Mouse (Mus musculus): ENCODE data around the gene Emc6. TPM values are rescaled to one million over a fixed set of nuclear protein-coding genes. Genes with fewer than 3 reads are reported as not detected.
A peak's percentile ranks its signal among the peaks of the same experiment; 100 is the strongest.

The Emc6 gene
- polyA plus RNA-seq, 1 experiment from 2014 or later = 72.1 TPM

- Histone ChIP-seq H3K4me2 (ENCODE audit: low read depth, low read length) (no peak overlapping the region), H3K36me3 (ENCODE audit: control insufficient read depth, insufficient read depth) (no peaks in the 10 kb centered on the region; the same call in 1 of the 2 replicates), H3K9ac (ENCODE audit: low read depth, low read length) (no peak overlapping the region), H3K27me3 (ENCODE audit: control insufficient read depth, insufficient read depth, low read depth, low read length) (no peaks in the 10 kb centered on the region), H3K4me3 (ENCODE audit: low read depth, low read length) (no peak overlapping the region), H3K9me3 (replicated peaks; ENCODE audit: control insufficient read depth, low read length) (no peaks in the 10 kb centered on the region), H3K4me1 (ENCODE audit: control insufficient read depth, low read depth, low read length) (peaks cover 7% of the 10 kb centered on the region), H3K27ac (ENCODE audit: low read length) (no peak overlapping the region)
- 75% methylated on average over 8 of the region's 8 CpGs for WGBS (ENCODE audit: insufficient replicate concordance)
- no peak for ATAC-seq (ENCODE audit: low read depth)
These were observed 27.1 kb upstream of the Emc6 start for GRCm38 (mm10) chr11:73203895-73204294.

- Histone ChIP-seq H3K27ac (ENCODE audit: low read length) (no peak overlapping the region), H3K4me1 (ENCODE audit: control insufficient read depth, low read depth, low read length) (peaks cover 13% of the 10 kb centered on the region), H3K4me2 (ENCODE audit: low read depth, low read length) (no peak overlapping the region), H3K27me3 (ENCODE audit: control insufficient read depth, insufficient read depth, low read depth, low read length) (no peaks in the 10 kb centered on the region), H3K9ac (ENCODE audit: low read depth, low read length) (no peak overlapping the region), H3K9me3 (replicated peaks; ENCODE audit: control insufficient read depth, low read length) (no peaks in the 10 kb centered on the region), H3K36me3 (ENCODE audit: control insufficient read depth, insufficient read depth) (no peaks in the 10 kb centered on the region), H3K4me3 (ENCODE audit: low read depth, low read length) (no peak overlapping the region)
- no peak for ATAC-seq (ENCODE audit: low read depth)
- 38% methylated on average over 4 of the region's 4 CpGs for WGBS (ENCODE audit: insufficient replicate concordance)
These were observed 24.8 kb upstream of the Emc6 start for GRCm38 (mm10) chr11:73201597-73201996.

- no peak for ATAC-seq (ENCODE audit: low read depth)
- Histone ChIP-seq H3K27me3 (ENCODE audit: control insufficient read depth, insufficient read depth, low read depth, low read length) (no peaks in the 10 kb centered on the region), H3K4me2 (ENCODE audit: low read depth, low read length) (no peak overlapping the region), H3K4me1 (ENCODE audit: control insufficient read depth, low read depth, low read length) (peaks cover 13% of the 10 kb centered on the region), H3K4me3 (ENCODE audit: low read depth, low read length) (no peak overlapping the region), H3K9ac (ENCODE audit: low read depth, low read length) (no peak overlapping the region), H3K27ac (ENCODE audit: low read length) (no peak overlapping the region), H3K36me3 (ENCODE audit: control insufficient read depth, insufficient read depth) (no peaks in the 10 kb centered on the region), H3K9me3 (replicated peaks; ENCODE audit: control insufficient read depth, low read length) (no peaks in the 10 kb centered on the region)
- WGBS (ENCODE audit: insufficient replicate concordance) = 72% methylated on average over 2 of the region's 2 CpGs
These were observed 24.2 kb upstream of the Emc6 start for GRCm38 (mm10) chr11:73201021-73201420.

GRCm38 (mm10) chr11:73199879-73200278 lies 23.0 kb upstream of the Emc6 start:
- Histone ChIP-seq H3K9ac (ENCODE audit: low read depth, low read length) (peak overlapping the region; percentile 82), H3K4me2 (ENCODE audit: low read depth, low read length) (peak overlapping the region; percentile 88), H3K27me3 (ENCODE audit: control insufficient read depth, insufficient read depth, low read depth, low read length) (no peaks in the 10 kb centered on the region), H3K4me3 (ENCODE audit: low read depth, low read length) (peak overlapping the region; percentile 76), H3K27ac (ENCODE audit: low read length) (peak overlapping the region; percentile 82), H3K4me1 (ENCODE audit: control insufficient read depth, low read depth, low read length) (peaks cover 13% of the 10 kb centered on the region), H3K36me3 (ENCODE audit: control insufficient read depth, insufficient read depth) (no peaks in the 10 kb centered on the region), H3K9me3 (replicated peaks; ENCODE audit: control insufficient read depth, low read length) (no peaks in the 10 kb centered on the region)
- ATAC-seq (ENCODE audit: low read depth) = peak; percentile 12
- under 1% methylated on average over 12 of the region's 12 CpGs for WGBS (ENCODE audit: insufficient replicate concordance)

GRCm38 (mm10) chr11:73199230-73199712 lies 22.4 kb upstream of the Emc6 start, which contains the start of gene Shpk:
Shpk (plus strand) TSS chr11:73199460.
- peak; percentile 97 for ATAC-seq (ENCODE audit: low read depth)
- H3K4me2 ChIP-seq (ENCODE audit: low read depth, low read length) = peak within 1 kb of the TSS; percentile 88
- no peaks in the 10 kb centered on the region for H3K27me3 ChIP-seq (ENCODE audit: control insufficient read depth, insufficient read depth, low read depth, low read length)
- under 1% methylated on average over 32 of the region's 32 CpGs for WGBS (ENCODE audit: insufficient replicate concordance)
- peak within 1 kb of the TSS; percentile 82 for H3K9ac ChIP-seq (ENCODE audit: low read depth, low read length)
- peak within 1 kb of the TSS; percentile 82 for H3K27ac ChIP-seq (ENCODE audit: low read length)
- H3K9me3 ChIP-seq (replicated peaks; ENCODE audit: control insufficient read depth, low read length) = no peaks in the 10 kb centered on the region
- peaks cover 13% of the 10 kb centered on the region for H3K4me1 ChIP-seq (ENCODE audit: control insufficient read depth, low read depth, low read length)
- H3K4me3 ChIP-seq (ENCODE audit: low read depth, low read length) = peak within 1 kb of the TSS; percentile 76
- H3K36me3 ChIP-seq (ENCODE audit: control insufficient read depth, insufficient read depth) = no peaks in the 10 kb centered on the region

- H3K27ac ChIP-seq (ENCODE audit: low read length) = peak within 1 kb of the TSS; percentile 82
- H3K36me3 ChIP-seq (ENCODE audit: control insufficient read depth, insufficient read depth) = no peaks in the 10 kb centered on the region
- peak within 1 kb of the TSS; percentile 76 for H3K4me3 ChIP-seq (ENCODE audit: low read depth, low read length)
- WGBS (ENCODE audit: insufficient replicate concordance) = 1% methylated on average over 22 of the region's 22 CpGs
- H3K4me2 ChIP-seq (ENCODE audit: low read depth, low read length) = peak within 1 kb of the TSS; percentile 88
- no peaks in the 10 kb centered on the region for H3K9me3 ChIP-seq (replicated peaks; ENCODE audit: control insufficient read depth, low read length)
- peak within 1 kb of the TSS; percentile 82 for H3K9ac ChIP-seq (ENCODE audit: low read depth, low read length)
- ATAC-seq (ENCODE audit: low read depth) = peak; percentile 92
- H3K27me3 ChIP-seq (ENCODE audit: control insufficient read depth, insufficient read depth, low read depth, low read length) = no peaks in the 10 kb centered on the region
- peaks cover 13% of the 10 kb centered on the region for H3K4me1 ChIP-seq (ENCODE audit: control insufficient read depth, low read depth, low read length)
These were observed 21.9 kb upstream of the Emc6 start, which contains the start of gene Ctns for GRCm38 (mm10) chr11:73198603-73199229. Ctns (minus strand) TSS chr11:73199042.

DNA sequence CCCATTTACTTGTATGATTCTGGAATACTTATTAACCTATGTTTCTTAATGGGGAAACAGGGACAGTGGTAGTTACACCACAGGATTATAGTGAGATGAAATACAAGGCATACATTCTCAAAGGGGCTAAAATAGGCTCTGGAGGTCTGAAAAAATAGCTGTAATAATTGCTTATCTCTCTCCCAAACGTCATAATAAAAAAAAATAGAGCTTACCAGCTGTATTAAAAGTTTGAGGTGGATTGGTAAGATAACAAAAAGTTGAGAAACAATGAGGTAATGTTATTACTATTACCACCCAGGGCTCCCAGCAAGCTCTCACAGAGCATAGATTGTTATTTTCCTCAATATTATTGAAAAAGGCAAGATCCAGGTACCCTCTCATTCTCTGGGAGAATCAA lies 21.4 kb upstream of the Emc6 start:
- H3K9ac ChIP-seq (ENCODE audit: low read depth, low read length) = peak overlapping the region; percentile 82
- no peaks in the 10 kb centered on the region for H3K9me3 ChIP-seq (replicated peaks; ENCODE audit: control insufficient read depth, low read length)
- H3K4me2 ChIP-seq (ENCODE audit: low read depth, low read length) = peak overlapping the region; percentile 88
- peaks cover 13% of the 10 kb centered on the region for H3K4me1 ChIP-seq (ENCODE audit: control insufficient read depth, low read depth, low read length)
- 3% methylated on average over 1 of the region's 1 CpGs for WGBS (ENCODE audit: insufficient replicate concordance)
- no peak overlapping the region for H3K27ac ChIP-seq (ENCODE audit: low read length)
- H3K27me3 ChIP-seq (ENCODE audit: control insufficient read depth, insufficient read depth, low read depth, low read length) = no peaks in the 10 kb centered on the region
- peak overlapping the region; percentile 76 for H3K4me3 ChIP-seq (ENCODE audit: low read depth, low read length)
- H3K36me3 ChIP-seq (ENCODE audit: control insufficient read depth, insufficient read depth) = no peaks in the 10 kb centered on the region
- no peak for ATAC-seq (ENCODE audit: low read depth)

DNA sequence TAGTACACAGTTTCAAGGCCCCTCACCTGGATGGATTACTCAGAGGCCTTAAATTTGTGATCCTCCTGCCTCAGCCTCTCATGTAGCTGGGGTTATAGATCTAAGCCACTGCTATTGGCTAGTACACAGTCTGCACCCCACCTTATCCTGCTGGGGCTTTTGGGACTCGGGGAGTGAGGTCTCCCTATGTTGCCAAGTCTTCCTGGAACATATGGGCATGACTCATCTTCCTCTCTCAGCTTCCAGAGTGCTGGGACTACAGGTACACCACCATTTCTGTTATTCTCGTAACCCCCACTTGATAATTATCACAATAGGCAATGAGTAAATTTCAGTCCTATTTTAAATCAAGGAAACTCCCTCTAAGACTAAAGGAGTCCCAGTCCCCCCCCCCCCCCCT lies 17.6 kb upstream of the Emc6 start:
- 56% methylated on average over 2 of the region's 2 CpGs for WGBS (ENCODE audit: insufficient replicate concordance)
- peaks cover 7% of the 10 kb centered on the region for H3K4me1 ChIP-seq (ENCODE audit: control insufficient read depth, low read depth, low read length)
- ATAC-seq (ENCODE audit: low read depth) = no peak

GRCm38 (mm10) chr11:73193047-73193446 lies 16.2 kb upstream of the Emc6 start:
- H3K4me1 ChIP-seq (ENCODE audit: control insufficient read depth, low read depth, low read length) = peaks cover 3% of the 10 kb centered on the region
- ATAC-seq (ENCODE audit: low read depth) = no peak
- H3K9me3 ChIP-seq (replicated peaks; ENCODE audit: control insufficient read depth, low read length) = no peaks in the 10 kb centered on the region
- no peak overlapping the region for H3K4me2 ChIP-seq (ENCODE audit: low read depth, low read length)
- H3K9ac ChIP-seq (ENCODE audit: low read depth, low read length) = no peak overlapping the region
- H3K27ac ChIP-seq (ENCODE audit: low read length) = no peak overlapping the region
- H3K36me3 ChIP-seq (ENCODE audit: control insufficient read depth, insufficient read depth) = no peaks in the 10 kb centered on the region
- H3K27me3 ChIP-seq (ENCODE audit: control insufficient read depth, insufficient read depth, low read depth, low read length) = no peaks in the 10 kb centered on the region
- 45% methylated on average over 6 of the region's 6 CpGs for WGBS (ENCODE audit: insufficient replicate concordance)
- no peak overlapping the region for H3K4me3 ChIP-seq (ENCODE audit: low read depth, low read length)

More for the DNA sequence above, 17.6 kb upstream of the Emc6 start:
- Histone ChIP-seq H3K27me3 (ENCODE audit: control insufficient read depth, insufficient read depth, low read depth, low read length) (no peaks in the 10 kb centered on the region), H3K27ac (ENCODE audit: low read length) (no peak overlapping the region), H3K9me3 (replicated peaks; ENCODE audit: control insufficient read depth, low read length) (no peaks in the 10 kb centered on the region), H3K36me3 (ENCODE audit: control insufficient read depth, insufficient read depth) (no peaks in the 10 kb centered on the region), H3K4me3 (ENCODE audit: low read depth, low read length) (no peak overlapping the region), H3K9ac (ENCODE audit: low read depth, low read length) (no peak overlapping the region), H3K4me2 (ENCODE audit: low read depth, low read length) (no peak overlapping the region)
